Mouse (Mus musculus) embryo, embryonic 9.5 days (tissue): Measurements from ENCODE around the gene Krt86.
"Not testable (repeated sequence)": the region's sequence is repeated elsewhere in the genome, so short reads cannot be mapped to it uniquely, and the experiment has no call there.

Source experiments
- DNase-seq: peaks from one replicate; pipeline ENCODE4 v3.0.0-alpha.2; 2017; ENCODE audit errors: extremely low spot score

Gene Krt86

GRCm38 (mm10) chr15:101492718-101493117 is 19.4 kb downstream of the Krt86 start:
- DNase-seq = no peak

GRCm38 (mm10) chr15:101493713-101494112 is 20.4 kb downstream of the Krt86 start:
- no peak for DNase-seq

- no peak for DNase-seq
Observed at GRCm38 (mm10) chr15:101494203-101494602, 20.9 kb downstream of the Krt86 start.

DNA sequence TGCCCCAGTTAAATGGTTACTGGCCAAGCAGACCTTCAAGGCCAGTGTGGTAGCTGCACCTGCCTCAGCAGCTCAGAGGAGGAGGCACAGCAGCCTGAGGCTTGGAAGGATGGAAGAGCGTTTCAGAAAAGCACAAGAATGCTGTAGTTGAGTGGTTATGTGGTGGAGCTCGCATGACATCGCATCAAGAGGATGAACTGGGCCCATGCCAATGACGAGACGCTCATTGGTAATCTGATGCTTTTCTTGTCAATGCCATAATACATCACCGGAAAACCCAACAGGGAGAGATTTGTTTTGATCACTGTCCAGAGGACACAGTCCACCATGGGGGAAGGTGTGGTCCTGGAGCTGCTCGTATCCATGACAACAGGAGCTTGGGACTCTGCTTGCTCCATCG is 22.0 kb downstream of the Krt86 start:
- no peak for DNase-seq

GRCm38 (mm10) chr15:101497181-101497580 is 23.9 kb downstream of the Krt86 start:
- peak; percentile 31 for DNase-seq

- peak; percentile 14 for DNase-seq
Observed at GRCm38 (mm10) chr15:101506896-101507758, 33.8 kb downstream of the Krt86 start.

- no peak for DNase-seq
Observed at GRCm38 (mm10) chr15:101508247-101508646, 35.0 kb downstream of the Krt86 start.

- not testable (repeated sequence) for DNase-seq
Observed at GRCm38 (mm10) chr15:101517161-101517560, 43.9 kb downstream of the Krt86 start, which contains the start of gene Gm49425. TSS of gene Gm49425 (minus strand) at chr15:101517261.

DNA sequence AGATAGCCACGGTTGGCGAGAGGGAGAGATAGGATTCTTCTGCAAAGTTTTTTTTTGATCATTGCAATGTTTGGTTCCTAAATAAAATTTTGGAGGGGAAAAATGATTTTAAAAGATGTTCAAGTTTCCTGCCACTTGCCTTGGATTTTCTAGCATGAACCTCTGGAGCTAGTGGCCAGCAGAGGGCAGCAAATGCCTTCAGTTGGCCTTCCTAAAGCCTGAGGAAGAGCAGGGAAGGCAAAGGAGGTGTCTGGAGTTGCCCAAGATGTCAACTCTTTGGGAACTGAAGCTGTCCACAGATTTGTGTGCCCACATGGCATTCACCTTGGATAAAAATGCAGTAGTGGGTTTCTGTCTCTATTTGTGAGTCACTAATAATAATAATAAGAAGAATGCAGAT is 46.5 kb downstream of the Krt86 start:
- DNase-seq = peak; percentile 59

DNA sequence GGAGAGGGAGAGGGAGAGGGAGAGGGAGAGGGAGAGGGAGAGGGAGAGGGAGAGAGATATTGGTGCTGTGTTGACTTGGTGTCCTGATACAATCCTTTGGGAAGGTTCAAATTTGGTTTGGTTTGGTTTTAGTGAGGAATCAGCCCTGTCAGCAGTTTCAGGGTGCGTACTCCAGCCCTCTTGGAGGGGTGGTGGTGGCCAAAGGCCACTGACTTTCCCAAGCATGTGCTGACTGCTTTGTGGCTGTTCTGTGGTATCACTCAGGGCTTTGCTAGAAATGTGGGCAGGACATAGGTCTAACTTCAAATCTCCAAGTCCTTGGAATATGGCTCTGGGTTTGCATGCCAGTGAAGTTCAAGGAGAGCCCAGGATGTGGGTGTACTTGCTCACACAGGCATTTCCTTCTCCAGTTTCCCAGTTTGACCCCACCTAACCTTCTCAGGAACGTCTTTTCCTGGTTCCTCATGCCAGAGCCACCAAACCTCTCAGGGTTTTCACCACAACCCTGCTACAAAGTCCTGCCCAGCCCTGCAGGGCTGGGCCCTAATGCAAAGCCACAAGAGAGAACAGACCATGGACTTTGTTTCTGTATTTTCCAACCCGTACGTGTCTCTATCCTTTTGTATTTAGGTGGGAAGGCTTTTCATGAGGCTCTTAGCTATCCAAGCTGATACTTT is 49.4 kb downstream of the Krt86 start:
- DNase-seq = no peak
